10 mouse cellular contexts compared by ENCODE assay signal in the genomic region with DNA sequence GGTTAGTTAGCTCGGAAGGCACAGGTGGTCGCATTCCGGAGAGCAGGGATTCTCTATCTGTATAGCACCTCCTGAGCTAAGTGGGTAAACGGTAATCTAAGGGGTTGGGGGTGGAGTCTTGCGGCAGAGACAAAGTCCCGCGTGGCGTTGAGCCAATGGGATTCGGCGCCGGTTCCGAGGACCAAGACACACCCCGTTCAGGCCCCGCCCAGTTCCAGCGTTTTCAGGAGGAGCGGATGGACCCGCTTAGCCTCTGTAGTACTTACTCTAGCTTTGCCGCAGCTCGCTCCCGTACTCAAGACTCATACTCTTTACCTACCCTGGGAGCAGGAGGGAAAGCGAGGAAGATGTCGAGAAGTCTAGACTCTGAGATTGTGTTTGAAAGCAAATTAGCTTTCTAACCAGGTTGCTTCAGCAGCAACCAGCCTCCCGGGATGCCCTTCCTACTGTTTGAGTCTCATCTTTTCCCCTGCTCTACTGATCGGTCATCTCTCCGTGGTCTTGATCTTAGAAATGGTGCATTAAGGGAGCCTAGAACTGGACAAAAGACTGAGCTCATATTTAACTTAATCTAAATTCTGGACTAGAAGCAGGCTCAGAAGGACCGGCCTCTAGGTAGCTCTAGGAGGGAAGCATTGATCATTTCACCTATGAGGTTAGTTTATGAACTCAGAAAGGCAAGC. TPM values are rescaled to one million over a fixed set of nuclear protein-coding genes. Genes with fewer than 3 reads are reported as not detected.
DNase-seq lines count a peak whose midpoint lies in the region; ATAC-seq and TF ChIP-seq lines count a peak whose summit lies in the region.
"Had no signal": no experiment of that assay in that cellular context is flagged by ENCODE, and none has a peak within 500 bp of the region (broad histone marks: within the 10 kb centered on the region; RNA-seq: fewer than 3 reads in every experiment).

No protein-coding gene starts in this region.

- peaks cover 13% of the 10 kb centered on the region for H3K4me1 ChIP-seq in heart, embryonic 12.5 days (replicated peaks)
- 0 out of 2 replicates have a peak, but pooled peaks cover 9% of the 10 kb centered on the region for H3K4me1 ChIP-seq in forebrain, postnatal 0 days (ENCODE audit: insufficient read depth)
- peaks cover 20% of the 10 kb centered on the region for H3K4me1 ChIP-seq in kidney, embryonic 15.5 days
- H3K4me1 ChIP-seq in liver, embryonic 13.5 days (replicated peaks), result peaks cover 24% of the 10 kb centered on the region
- H3K4me1 ChIP-seq in olfactory bulb, adult 2 months (ENCODE audit: control insufficient read depth, insufficient read depth, low read length), result peaks cover 21% of the 10 kb centered on the region

- peak overlapping the region; percentile 12; the same call in 1 of the 2 replicates for H3K4me2 ChIP-seq in heart, embryonic 12.5 days
- peak overlapping the region; percentile 69 for H3K4me2 ChIP-seq in forebrain, postnatal 0 days (ENCODE audit: low read depth)
- peak overlapping the region; percentile 33 for H3K4me2 ChIP-seq in kidney, embryonic 15.5 days
- peak overlapping the region; percentile 33 for H3K4me2 ChIP-seq in liver, embryonic 13.5 days

- TF ChIP-seq POLR2A in olfactory bulb, adult 2 months (IDR thresholded peaks at IDR 0.05; ENCODE audit: insufficient read depth, low read depth, low read length), result no peak

- ATAC-seq in heart, embryonic 12.5 days (ENCODE audit: insufficient number of reproducible peaks, low FRiP score), result peak; percentile 54; the same call in 1 of the 2 replicates
- peak; percentile 17 for ATAC-seq in forebrain, postnatal 0 days
- ATAC-seq in kidney, embryonic 15.5 days (replicated peaks; ENCODE audit: low FRiP score), result no peak
- ATAC-seq in liver, embryonic 13.5 days (ENCODE audit: low read depth), result peak; percentile 86
- ATAC-seq in monocyte, adult 5-6 weeks (replicated peaks; ENCODE audit: insufficient number of reproducible peaks, low FRiP score, low TSS enrichment, poor library complexity, severe bottlenecking), result no peak
- ATAC-seq: Patski had no signal

- no peak for DNase-seq in heart, postnatal 14 days
- peak; percentile 83 for DNase-seq in cerebellum, adult 11-12 months
- peak; percentile 76 for DNase-seq in forebrain, postnatal 0 days
- DNase-seq in liver, embryonic 13.5 days, result peak; percentile 76

- no peak overlapping the region for H3K27ac ChIP-seq in heart, embryonic 12.5 days (ENCODE audit: poor library complexity, severe bottlenecking)
- no peak overlapping the region for H3K27ac ChIP-seq in forebrain, postnatal 0 days (ENCODE audit: low read depth, low read length)
- no peak overlapping the region for H3K27ac ChIP-seq in kidney, embryonic 15.5 days
- no peak overlapping the region for H3K27ac ChIP-seq in liver, embryonic 13.5 days
- H3K27ac ChIP-seq in olfactory bulb, adult 2 months (ENCODE audit: insufficient read depth, low read depth, low read length), result no peak overlapping the region
- H3K27ac ChIP-seq: limb, embryonic 15.5 days had no signal

- 3% methylated on average over 26 of the region's 26 CpGs for WGBS in heart, embryonic 12.5 days
- WGBS in forebrain, postnatal 0 days, result 3% methylated on average over 26 of the region's 26 CpGs
- WGBS in kidney, embryonic 15.5 days, result 2% methylated on average over 26 of the region's 26 CpGs
- 4% methylated on average over 26 of the region's 26 CpGs for WGBS in liver, embryonic 13.5 days (ENCODE audit: insufficient replicate concordance)
- 2% methylated on average over 26 of the region's 26 CpGs for WGBS in olfactory bulb, adult 2 months

- H3K9me3 ChIP-seq in heart, embryonic 12.5 days (replicated peaks), result no peaks in the 10 kb centered on the region
- H3K9me3 ChIP-seq in forebrain, postnatal 0 days (ENCODE audit: low read length), result no peaks in the 10 kb centered on the region
- H3K9me3 ChIP-seq in kidney, embryonic 15.5 days (replicated peaks), result no peaks in the 10 kb centered on the region
- H3K9me3 ChIP-seq in liver, embryonic 13.5 days (replicated peaks), result no peaks in the 10 kb centered on the region
- H3K9me3 ChIP-seq: limb, embryonic 15.5 days had no signal

- H3K36me3 ChIP-seq in heart, embryonic 12.5 days, result no peaks in the 10 kb centered on the region
- no peaks in the 10 kb centered on the region for H3K36me3 ChIP-seq in forebrain, postnatal 0 days (ENCODE audit: insufficient read depth)
- H3K36me3 ChIP-seq in kidney, embryonic 15.5 days, result no peaks in the 10 kb centered on the region
- no peaks in the 10 kb centered on the region for H3K36me3 ChIP-seq in liver, embryonic 13.5 days
- H3K36me3 ChIP-seq: limb, embryonic 15.5 days had no signal

- H3K9ac ChIP-seq in heart, embryonic 12.5 days, result no peak overlapping the region
- peak overlapping the region; percentile 80 for H3K9ac ChIP-seq in forebrain, postnatal 0 days
- H3K9ac ChIP-seq in kidney, embryonic 15.5 days, result no peak overlapping the region
- no peak overlapping the region for H3K9ac ChIP-seq in liver, embryonic 13.5 days
- H3K9ac ChIP-seq: limb, embryonic 15.5 days had no signal

- intact Hi-C loops in heart, postnatal 14 days (cut with DNase I), result no loop called here

- peaks cover 86% of the 10 kb centered on the region for H3K27me3 ChIP-seq in heart, embryonic 12.5 days (replicated peaks)
- H3K27me3 ChIP-seq in forebrain, postnatal 0 days (ENCODE audit: insufficient read depth, low read length), result peaks cover 5% of the 10 kb centered on the region; the same call in 1 of the 2 replicates
- H3K27me3 ChIP-seq in kidney, embryonic 15.5 days, result peaks cover 88% of the 10 kb centered on the region
- peaks cover 90% of the 10 kb centered on the region for H3K27me3 ChIP-seq in liver, embryonic 13.5 days

- no peak for TF ChIP-seq CTCF in forebrain, postnatal 0 days (IDR thresholded peaks at IDR 0.05; ENCODE audit: low read depth)
- no peak for TF ChIP-seq CTCF in olfactory bulb, adult 2 months (IDR thresholded peaks at IDR 0.05; ENCODE audit: insufficient read depth, low read depth, low read length)

- peak overlapping the region; percentile 12; the same call in 1 of the 2 replicates for H3K4me3 ChIP-seq in heart, embryonic 12.5 days
- peak overlapping the region; percentile 77 for H3K4me3 ChIP-seq in forebrain, postnatal 0 days (ENCODE audit: low read depth, low read length)
- peak overlapping the region; percentile 16 for H3K4me3 ChIP-seq in kidney, embryonic 15.5 days (replicated peaks)
- peak overlapping the region; percentile 19; the same call in 1 of the 2 replicates for H3K4me3 ChIP-seq in liver, embryonic 13.5 days (replicated peaks)
- peak overlapping the region; percentile 72 for H3K4me3 ChIP-seq in olfactory bulb, adult 2 months (ENCODE audit: insufficient read depth, low read depth, low read length)

RNA-seq across cellular contexts. Expression of a gene that starts 2.2 kb away (rescaled TPM):
- 0.20 and 0.31 TPM in 2 replicates for polyA plus RNA-seq in heart, embryonic 12.5 days (2016; fragmentation: Nextera tagmentation; extraction: Ambion mirVana)
- total RNA-seq in heart, postnatal 14 days (2021), result not detected
- 4.8 and 10.4 TPM in 2 replicates for total RNA-seq in forebrain, postnatal 0 days (2014; rRNA removed)
- 1.7 and 3.5 TPM in 2 replicates for polyA plus RNA-seq in forebrain, postnatal 0 days (2015; fragmentation: Nextera tagmentation; extraction: Ambion mirVana)
- 0.45 and 0.49 TPM in 2 replicates for polyA plus RNA-seq in kidney, embryonic 15.5 days (2015; fragmentation: Nextera tagmentation; extraction: Ambion mirVana)
- 0.33 and 0.56 TPM in 2 replicates for polyA plus RNA-seq in liver, embryonic 13.5 days (2015; fragmentation: Nextera tagmentation; extraction: Ambion mirVana)
- not detected in 2 replicates for polyA plus RNA-seq in olfactory bulb, adult 2 months (2012; ENCODE audit: insufficient read depth, insufficient read length, low replicate concordance, missing spikeins)
- not detected in 3 replicates for total RNA-seq in monocyte, adult 5-6 weeks (2017)

RNA-seq across cellular contexts. Expression of a gene that starts 7.5 kb away (rescaled TPM):
- 0.13 and 0.24 TPM in 2 replicates for polyA plus RNA-seq in heart, embryonic 12.5 days (2016; fragmentation: Nextera tagmentation; extraction: Ambion mirVana)
- not detected for total RNA-seq in heart, postnatal 14 days (2021)
- total RNA-seq in forebrain, postnatal 0 days (2014; rRNA removed), result 39.7 and 57.7 TPM in 2 replicates
- polyA plus RNA-seq in forebrain, postnatal 0 days (2015; fragmentation: Nextera tagmentation; extraction: Ambion mirVana), result 44.2 and 63.8 TPM in 2 replicates
- 0.40 and 0.48 TPM in 2 replicates for polyA plus RNA-seq in kidney, embryonic 15.5 days (2015; fragmentation: Nextera tagmentation; extraction: Ambion mirVana)
- polyA plus RNA-seq in liver, embryonic 13.5 days (2015; fragmentation: Nextera tagmentation; extraction: Ambion mirVana), result 0.12 and 0.13 TPM in 2 replicates
- polyA plus RNA-seq in olfactory bulb, adult 2 months (2012; ENCODE audit: insufficient read depth, insufficient read length, low replicate concordance, missing spikeins), result not detected in 2 replicates
- total RNA-seq in monocyte, adult 5-6 weeks (2017), result 0.11 TPM in 1 of 3 replicates, not detected in the others

RNA-seq across cellular contexts. Expression of a gene that starts 24.6 kb away (rescaled TPM):
- polyA plus RNA-seq in heart, embryonic 12.5 days (2016; fragmentation: Nextera tagmentation; extraction: Ambion mirVana), result not detected in 2 replicates
- total RNA-seq in heart, postnatal 14 days (2021), result 1 to 10 TPM; 1.1 to 2.7 TPM
- total RNA-seq in forebrain, postnatal 0 days (2014; rRNA removed), result not detected in 2 replicates
- polyA plus RNA-seq in forebrain, postnatal 0 days (2015; fragmentation: Nextera tagmentation; extraction: Ambion mirVana), result not detected in 2 replicates
- not detected in 2 replicates for polyA plus RNA-seq in kidney, embryonic 15.5 days (2015; fragmentation: Nextera tagmentation; extraction: Ambion mirVana)
- not detected in 2 replicates for polyA plus RNA-seq in liver, embryonic 13.5 days (2015; fragmentation: Nextera tagmentation; extraction: Ambion mirVana)
- not detected in 2 replicates for polyA plus RNA-seq in olfactory bulb, adult 2 months (2012; ENCODE audit: insufficient read depth, insufficient read length, low replicate concordance, missing spikeins)
- not detected in 3 replicates for total RNA-seq in monocyte, adult 5-6 weeks (2017)
- polyA plus RNA-seq: limb, embryonic 15.5 days had no signal

RNA-seq across cellular contexts. Expression of a gene that starts 24.8 kb away (rescaled TPM):
- polyA plus RNA-seq in heart, embryonic 12.5 days (2016; fragmentation: Nextera tagmentation; extraction: Ambion mirVana), result 638 and 672 TPM in 2 replicates
- 100 to 1,000 TPM; 627 to 727 TPM for total RNA-seq in heart, postnatal 14 days (2021)
- 814 and 983 TPM in 2 replicates for total RNA-seq in forebrain, postnatal 0 days (2014; rRNA removed)
- 974 and 1,110 TPM in 2 replicates for polyA plus RNA-seq in forebrain, postnatal 0 days (2015; fragmentation: Nextera tagmentation; extraction: Ambion mirVana)
- 808 and 824 TPM in 2 replicates for polyA plus RNA-seq in kidney, embryonic 15.5 days (2015; fragmentation: Nextera tagmentation; extraction: Ambion mirVana)
- polyA plus RNA-seq in liver, embryonic 13.5 days (2015; fragmentation: Nextera tagmentation; extraction: Ambion mirVana), result 1,982 and 2,114 TPM in 2 replicates
- polyA plus RNA-seq in olfactory bulb, adult 2 months (2012; ENCODE audit: insufficient read depth, insufficient read length, low replicate concordance, missing spikeins), result not detected in 2 replicates
- total RNA-seq in monocyte, adult 5-6 weeks (2017), result 153 to 207 TPM (median 196 TPM) in 3 replicates

RNA-seq across cellular contexts. Expression of a gene that starts 24.9 kb away (rescaled TPM):
- polyA plus RNA-seq in heart, embryonic 12.5 days (2016; fragmentation: Nextera tagmentation; extraction: Ambion mirVana), result 77.1 and 79.0 TPM in 2 replicates
- total RNA-seq in heart, postnatal 14 days (2021), result 10 to 100 TPM; 39.7 to 50.7 TPM
- 39.8 and 42.7 TPM in 2 replicates for total RNA-seq in forebrain, postnatal 0 days (2014; rRNA removed)
- 52.2 and 56.3 TPM in 2 replicates for polyA plus RNA-seq in forebrain, postnatal 0 days (2015; fragmentation: Nextera tagmentation; extraction: Ambion mirVana)
- polyA plus RNA-seq in kidney, embryonic 15.5 days (2015; fragmentation: Nextera tagmentation; extraction: Ambion mirVana), result 125 and 129 TPM in 2 replicates
- polyA plus RNA-seq in liver, embryonic 13.5 days (2015; fragmentation: Nextera tagmentation; extraction: Ambion mirVana), result 130 TPM in 2 replicates
- not detected in 2 replicates for polyA plus RNA-seq in olfactory bulb, adult 2 months (2012; ENCODE audit: insufficient read depth, insufficient read length, low replicate concordance, missing spikeins)
- 43.9 to 58.8 TPM (median 58.1 TPM) in 3 replicates for total RNA-seq in monocyte, adult 5-6 weeks (2017)

Comparison
In these comparisons a context has a peak if more than half of its experiments do, and no peak if none do; other contexts are left out.
1. ATAC-seq: peak in heart, embryonic 12.5 days (single experiment), forebrain, postnatal 0 days (single experiment) and liver, embryonic 13.5 days (single experiment); none in kidney, embryonic 15.5 days (single experiment) and monocyte, adult 5-6 weeks (single experiment).
2. H3K4me2 ChIP-seq: peak in every context shown above with its lines; median percentile 69 in forebrain, postnatal 0 days; 33 in kidney, embryonic 15.5 days; 33 in liver, embryonic 13.5 days; 12 in heart, embryonic 12.5 days.
3. H3K4me3 ChIP-seq: peak in every context shown above with its lines; median percentile 77 in forebrain, postnatal 0 days; 72 in olfactory bulb, adult 2 months; 19 in liver, embryonic 13.5 days; 16 in kidney, embryonic 15.5 days; 12 in heart, embryonic 12.5 days.
4. DNase-seq: peak in cerebellum, adult 11-12 months (single experiment), forebrain, postnatal 0 days (single experiment) and liver, embryonic 13.5 days (single experiment); none in heart, postnatal 14 days (0 of 2).
5. RNA of a gene that starts 7.5 kb away (polyA plus RNA-seq): 44.2 to 63.8 TPM in forebrain, postnatal 0 days; 0.40 to 0.48 TPM in kidney, embryonic 15.5 days, 0.13 to 0.24 TPM in heart, embryonic 12.5 days, 0.12 to 0.13 TPM in liver, embryonic 13.5 days and not detected in olfactory bulb, adult 2 months; every median in the first group is over 10 times any median in the second.